ENCODE assay signal across 20 mouse cellular contexts in genomic region chr17:14314308-14314707, GRCm38 (mm10). TPM values are rescaled to one million over a fixed set of nuclear protein-coding genes. Genes with fewer than 3 reads are reported as not detected.
"Had no signal": no experiment of that assay in that cellular context is flagged by ENCODE, and none has a peak within 500 bp of the region (broad histone marks: within the 10 kb centered on the region; RNA-seq: fewer than 3 reads in every experiment).

No protein-coding gene starts in this region.

- H3K4me3 ChIP-seq: lung, embryonic 15.5 days; megakaryocyte, embryonic 14.5 days; midbrain, embryonic 10.5 days; midbrain, embryonic 12.5 days; neural tube, embryonic 12.5 days; stomach, embryonic 15.5 days had no signal

- H3K27ac ChIP-seq: lung, embryonic 15.5 days; macrophage; midbrain, embryonic 10.5 days; midbrain, embryonic 12.5 days; neural tube, embryonic 12.5 days; stomach, embryonic 15.5 days; stomach, postnatal 0 days had no signal

- DNase-seq: liver, postnatal 0 days; lung, adult 2 months; lung, postnatal 14 days; lung, postnatal 36 days; midbrain, embryonic 14.5 days; right cerebral cortex, postnatal 14 days; thymus, adult 2 months; thymus, postnatal 36 days had no signal

- H3K36me3 ChIP-seq: lung, embryonic 15.5 days; midbrain, embryonic 10.5 days; midbrain, embryonic 12.5 days; neural tube, embryonic 12.5 days; stomach, embryonic 15.5 days had no signal

- H3K9ac ChIP-seq: liver, postnatal 0 days; lung, embryonic 15.5 days; midbrain, embryonic 12.5 days; neural tube, embryonic 12.5 days; stomach, embryonic 15.5 days had no signal

- H3K4me2 ChIP-seq: lung, embryonic 15.5 days; midbrain, embryonic 12.5 days; neural tube, embryonic 12.5 days; stomach, embryonic 15.5 days had no signal

- H3K27me3 ChIP-seq: lung, embryonic 15.5 days; megakaryocyte, embryonic 14.5 days; midbrain, embryonic 12.5 days; neural tube, embryonic 12.5 days; stomach, embryonic 15.5 days had no signal

- ATAC-seq: liver, postnatal 0 days; lung, postnatal 0 days; midbrain, embryonic 16.5 days had no signal

- H3K9me3 ChIP-seq: lung, embryonic 15.5 days; megakaryocyte, embryonic 14.5 days; midbrain, embryonic 10.5 days; midbrain, embryonic 12.5 days; neural tube, embryonic 12.5 days; stomach, embryonic 15.5 days had no signal

- H3K4me1 ChIP-seq: lung, embryonic 15.5 days; megakaryocyte, embryonic 14.5 days; neural tube, embryonic 12.5 days; stomach, embryonic 15.5 days had no signal

RNA-seq across cellular contexts. Expression of gene Smoc2, which starts 35.0 kb away (rescaled TPM):
- total RNA-seq: megakaryocyte progenitor cell, adult 5-6 weeks; neutrophil, adult 5-6 weeks had no signal
- polyA plus RNA-seq: macrophage had no signal
